Mouse (Mus musculus) kidney, embryonic 15.5 days (tissue): ENCODE measurements around the gene Amy2a5. TPM values are rescaled to one million over a fixed set of nuclear protein-coding genes. Genes with fewer than 3 reads are reported as not detected.
"Not testable (repeated sequence)": the region's sequence is repeated elsewhere in the genome, so short reads cannot be mapped to it uniquely, and the experiment has no call there.

Experiments used
- ATAC-seq: fragments of 200-750 bp; cut with Nextera tagmentation; replicated peaks from 2 replicates; pipeline ENCODE4 v1.8.0; 2017; ENCODE audit warnings: moderate TSS enrichment; ENCODE audit not compliant: low FRiP score
- H3K27ac ChIP-seq: fragments of 300-500 bp; sonication (generic); 2 replicates; pipeline ENCODE4 v1.5.1; 2015; ENCODE audit warnings: mild to moderate bottlenecking, inconsistent platforms
- H3K27me3 ChIP-seq: fragments of 300-500 bp; sonication (generic); 2 replicates; pipeline ENCODE4 v1.6.1; 2015; ENCODE audit warnings: inconsistent platforms
- H3K36me3 ChIP-seq: fragments of 300-500 bp; sonication (generic); 2 replicates; pipeline ENCODE4 v1.6.1; 2015; ENCODE audit warnings: inconsistent platforms
- H3K4me1 ChIP-seq: fragments of 300-500 bp; sonication (generic); 2 replicates; pipeline ENCODE4 v1.6.1; 2015; ENCODE audit warnings: inconsistent platforms
- H3K4me2 ChIP-seq: fragments of 300-500 bp; sonication (generic); 2 replicates; pipeline ENCODE4 v1.6.1; 2015; ENCODE audit warnings: moderate library complexity, mild to moderate bottlenecking, inconsistent platforms
- H3K4me3 ChIP-seq: fragments of 300-500 bp; sonication (generic); replicated peaks from 2 replicates; pipeline ENCODE4 v1.5.1; 2015; ENCODE audit warnings: mild to moderate bottlenecking, inconsistent platforms
- H3K9ac ChIP-seq: fragments of 300-500 bp; sonication (generic); 2 replicates; pipeline ENCODE4 v1.6.1; 2015; ENCODE audit warnings: mild to moderate bottlenecking, inconsistent platforms
- H3K9me3 ChIP-seq: fragments of 300-500 bp; sonication (generic); replicated peaks from 2 replicates; pipeline ENCODE4 v1.6.1; 2016; ENCODE audit warnings: inconsistent platforms
- WGBS: fragments of 180-500 bp; shearing (Covaris S2); methylation state at CpG from one replicate; pipeline ENCODE4 v1.1.7; 2015; ENCODE audit warnings: mixed read lengths; 5-methylcytosine and 5-hydroxymethylcytosine counted together
- polyA plus RNA-seq: library from polyadenylated mRNA; unstranded; fragments of >200 nt; fragmentation: Nextera tagmentation; extraction: Ambion mirVana; gene quantifications from 2 replicates; pipeline ENCODE4 v1.2.1, GENCODE M21; 2015

Amy2a5 gene
- 0.28 and 1.5 TPM in 2 replicates for polyA plus RNA-seq

GRCm38 (mm10) chr3:113258737-113259136 lies at the start of gene Amy2a5:
Gene Amy2a5 (minus strand): TSS chr3:113258837.
- WGBS = no CpG with 5 or more reads among the region's 4 CpGs
- H3K9ac ChIP-seq, H3K9me3 ChIP-seq, H3K27ac ChIP-seq, H3K36me3 ChIP-seq, ATAC-seq, H3K4me3 ChIP-seq, H3K27me3 ChIP-seq, H3K4me1 ChIP-seq, H3K4me2 ChIP-seq: not testable (repeated sequence)

DNA sequence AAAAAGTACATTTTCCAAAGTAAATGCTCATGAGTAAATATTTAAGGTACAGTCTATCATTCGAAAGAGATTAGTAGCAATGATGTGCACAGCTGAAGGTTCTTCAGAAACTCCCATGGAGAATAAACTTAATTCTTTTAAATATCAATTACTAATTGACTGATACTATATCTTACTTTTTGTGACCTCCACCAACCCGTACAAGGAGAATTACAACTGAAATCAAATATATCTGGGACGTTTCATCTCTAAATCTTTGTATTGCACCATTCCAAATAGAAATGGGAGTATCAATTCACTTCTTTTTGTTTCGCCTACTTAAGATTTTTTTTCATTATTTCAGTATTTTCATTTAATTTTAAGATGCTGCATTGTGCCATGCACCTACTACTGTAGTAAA lies 32.7 kb upstream of the Amy2a5 start, which contains the start of gene Amy2a4:
Amy2a4 (minus strand) TSS at position 101 of the 400 bp plus-strand sequence.
- not testable (repeated sequence) for H3K4me3 ChIP-seq, H3K27ac ChIP-seq, H3K9me3 ChIP-seq, H3K27me3 ChIP-seq, H3K9ac ChIP-seq, H3K36me3 ChIP-seq, H3K4me1 ChIP-seq, ATAC-seq, H3K4me2 ChIP-seq
- no CpG with 5 or more reads among the region's 4 CpGs for WGBS

DNA sequence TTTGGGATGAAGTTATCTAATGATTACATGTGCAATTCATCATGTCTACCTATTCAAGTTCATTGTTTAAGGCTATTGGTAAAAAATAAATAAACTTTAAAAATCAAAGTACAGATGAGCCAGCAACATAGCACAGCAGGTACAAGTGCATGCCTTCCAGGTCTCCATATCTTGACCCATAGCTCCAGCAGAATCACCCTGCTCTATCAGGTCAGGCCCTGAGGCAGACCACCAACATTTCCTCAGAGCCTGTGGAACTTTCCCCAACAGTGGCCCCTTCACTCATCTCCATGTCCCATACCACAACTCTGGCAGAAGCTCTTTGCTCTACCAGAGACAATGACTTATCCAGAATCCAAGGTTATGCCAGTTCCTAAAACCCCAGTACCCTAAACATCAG lies 21.6 kb upstream of the Amy2a5 start:
- not testable (repeated sequence) for ATAC-seq

DNA sequence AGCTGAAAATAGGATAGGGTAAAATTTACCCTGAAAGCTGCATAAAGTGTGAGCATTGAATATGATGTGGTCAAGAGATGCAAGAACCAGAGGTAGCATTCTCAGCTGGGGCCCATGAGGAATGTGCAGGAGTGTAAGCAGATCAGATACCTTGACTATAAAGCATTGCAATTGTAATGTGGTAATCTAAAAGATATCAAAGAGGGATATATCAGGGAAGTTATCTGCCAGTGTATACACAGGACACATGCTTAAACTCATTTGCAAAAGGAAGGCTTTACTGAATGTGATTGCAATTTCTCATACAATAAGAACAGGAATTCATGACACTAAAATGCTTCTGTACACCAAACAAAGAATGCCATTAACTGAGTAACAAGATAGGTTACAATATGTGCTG lies 20.9 kb upstream of the Amy2a5 start:
- H3K9me3 ChIP-seq, ATAC-seq, H3K36me3 ChIP-seq, H3K27ac ChIP-seq, H3K9ac ChIP-seq, H3K27me3 ChIP-seq, H3K4me2 ChIP-seq, H3K4me1 ChIP-seq, H3K4me3 ChIP-seq: not testable (repeated sequence)

More for the DNA sequence above, 21.6 kb upstream of the Amy2a5 start:
- not testable (repeated sequence) for H3K27ac ChIP-seq, H3K4me1 ChIP-seq, H3K36me3 ChIP-seq, H3K27me3 ChIP-seq, H3K9ac ChIP-seq, H3K4me2 ChIP-seq, H3K4me3 ChIP-seq, H3K9me3 ChIP-seq

DNA sequence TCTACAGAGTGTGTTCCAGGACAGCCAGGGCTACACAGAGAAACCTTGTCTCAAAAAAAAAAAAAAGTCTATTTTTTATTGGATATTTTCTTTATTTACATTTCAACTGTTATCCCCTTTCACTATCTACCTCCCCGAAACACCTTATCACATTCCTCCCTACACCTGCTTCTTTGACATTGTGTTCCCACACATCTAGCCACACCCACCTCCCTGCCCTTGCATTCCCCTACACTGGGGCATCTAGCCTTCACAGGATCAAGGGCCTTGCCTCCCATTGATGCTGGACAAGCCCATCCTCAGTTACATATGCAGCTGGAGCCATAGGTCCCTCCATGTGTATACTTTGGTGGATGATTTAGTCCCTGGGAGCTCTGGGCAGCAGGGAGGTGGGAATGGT lies 31.5 kb downstream of the Amy2a5 start:
- no peak overlapping the region for H3K9ac ChIP-seq
- no peaks in the 10 kb centered on the region for H3K27me3 ChIP-seq
- H3K4me1 ChIP-seq = no peaks in the 10 kb centered on the region
- no peak overlapping the region for H3K4me3 ChIP-seq
- no peak overlapping the region for H3K27ac ChIP-seq
- ATAC-seq = no peak
- no peak overlapping the region for H3K4me2 ChIP-seq
- 90% methylated on average over 1 of the region's 1 CpGs for WGBS
- no peaks in the 10 kb centered on the region for H3K9me3 ChIP-seq
- no peaks in the 10 kb centered on the region for H3K36me3 ChIP-seq

Other genes starting within 250 kb of the Amy2a5 start
- gene Amy2a4, start 32.6 kb upstream of the Amy2a5 start, polyA plus RNA-seq = 0.05 TPM in 1 of 2 replicates, not detected in the other
- gene Amy2a3, start 65.2 kb upstream of the Amy2a5 start, polyA plus RNA-seq = 0.05 TPM in 1 of 2 replicates, not detected in the other
- gene Amy2a2, start 97.8 kb upstream of the Amy2a5 start, polyA plus RNA-seq = 0.05 TPM in 1 of 2 replicates, not detected in the other